In genomic region chr10:76326304-76327006, GRCm38 (mm10) we compare ENCODE assay signal across 9 mouse cellular contexts. TPM values are rescaled to one million over a fixed set of nuclear protein-coding genes. Genes with fewer than 3 reads are reported as not detected.
DNase-seq lines count a peak whose midpoint lies in the region; ATAC-seq lines count a peak whose summit lies in the region.
"Had no signal": no experiment of that assay in that cellular context is flagged by ENCODE, and none has a peak within 500 bp of the region (broad histone marks: within the 10 kb centered on the region; RNA-seq: fewer than 3 reads in every experiment).

No protein-coding gene starts in this region.

- H3K36me3 ChIP-seq in liver, embryonic 11.5 days (ENCODE audit: control insufficient read depth, insufficient read depth, low read length) = no peaks in the 10 kb centered on the region
- H3K36me3 ChIP-seq: neural tube, embryonic 12.5 days had no signal

- H3K27ac ChIP-seq in liver, embryonic 11.5 days (ENCODE audit: low read depth, low read length) = no peak overlapping the region
- H3K27ac ChIP-seq: neural tube, embryonic 12.5 days had no signal

- no peak for DNase-seq in frontal cortex, adult 2 months (ENCODE audit: extremely low spot score in 1 of 2, low spot score in 1 of 2)
- peak; percentile 36 for DNase-seq in right cerebral cortex, postnatal 14 days
- no peak for DNase-seq in right cerebral cortex, adult 18-20 months
- DNase-seq in cerebellum, postnatal 14 days = peak; percentile 45 to 64
- no peak for DNase-seq in liver, embryonic 11.5 days (ENCODE audit: low spot score)
- peak; percentile 64 for DNase-seq in thymus, postnatal 0 days (ENCODE audit: low spot score)
- no peak for DNase-seq in urinary bladder, postnatal 4 days (ENCODE audit: low spot score in 2 of 2)

- ATAC-seq in frontal cortex, adult (ENCODE audit: low TSS enrichment) = peak; percentile 29; the same call in 1 of the 2 replicates
- 0 out of 2 replicates have a peak, but pooled peaks have one; percentile 23 for ATAC-seq in liver, embryonic 11.5 days (replicated peaks; ENCODE audit: low FRiP score)

- H3K4me1 ChIP-seq in liver, embryonic 11.5 days (replicated peaks; ENCODE audit: control insufficient read depth, insufficient read depth, low read length) = peaks cover 17% of the 10 kb centered on the region
- H3K4me1 ChIP-seq: neural tube, embryonic 12.5 days had no signal

- H3K9me3 ChIP-seq in liver, embryonic 11.5 days (ENCODE audit: control insufficient read depth, low read length) = no peaks in the 10 kb centered on the region
- H3K9me3 ChIP-seq: neural tube, embryonic 12.5 days had no signal

- H3K27me3 ChIP-seq in liver, embryonic 11.5 days (replicated peaks; ENCODE audit: control insufficient read depth, insufficient read depth, low read length) = no peaks in the 10 kb centered on the region
- H3K27me3 ChIP-seq: neural tube, embryonic 12.5 days had no signal

- H3K4me3 ChIP-seq in liver, embryonic 11.5 days (ENCODE audit: low read depth, low read length) = no peak overlapping the region
- H3K4me3 ChIP-seq: neural tube, embryonic 12.5 days had no signal

- 70% methylated on average over 6 of the region's 6 CpGs for WGBS in liver, embryonic 11.5 days

- H3K4me2 ChIP-seq in liver, embryonic 11.5 days = no peak overlapping the region
- H3K4me2 ChIP-seq: neural tube, embryonic 12.5 days had no signal

- H3K9ac ChIP-seq in liver, embryonic 11.5 days (ENCODE audit: low read depth, low read length) = no peak overlapping the region
- H3K9ac ChIP-seq: neural tube, embryonic 12.5 days had no signal

RNA-seq across cellular contexts. Expression of gene Dip2a, which starts 18.6 kb away (rescaled TPM):
- polyA plus RNA-seq in frontal cortex, adult 2 months (2012; rRNA removed) = 39.2 and 43.1 TPM in 2 replicates
- polyA plus RNA-seq in liver, embryonic 11.5 days (2014; fragmentation: Nextera tagmentation; extraction: Ambion mirVana) = 1.9 and 2.0 TPM in 2 replicates
- polyA plus RNA-seq in thymus, postnatal 0 days (2015; fragmentation: Nextera tagmentation; extraction: Ambion mirVana) = 1.6 and 2.2 TPM in 2 replicates

Comparison
In these comparisons a context has a peak if more than half of its experiments do, and no peak if none do; other contexts are left out.
1. DNase-seq: peak in right cerebral cortex, postnatal 14 days (single experiment), cerebellum, postnatal 14 days (2 of 2) and thymus, postnatal 0 days (single experiment); none in frontal cortex, adult 2 months (0 of 2), right cerebral cortex, adult 18-20 months (single experiment), liver, embryonic 11.5 days (single experiment) and urinary bladder, postnatal 4 days (0 of 2).
2. RNA of gene Dip2a, which starts 18.6 kb away (polyA plus RNA-seq): 39.2 to 43.1 TPM in frontal cortex, adult 2 months; 1.6 to 2.2 TPM in thymus, postnatal 0 days and 1.9 to 2.0 TPM in liver, embryonic 11.5 days; every median in the first group is over 10 times any median in the second.